Mouse (Mus musculus) E14TG2a.4 (cell line): ENCODE measurements at regions not wholly inside any gene's neighbourhood (a gene's known extent, or its start where the extent isn't known, plus 50 kb on each side); places are given as distances from the start of the nearest gene placed in this dataset.

Source experiments
- CTCF ChIP-seq: conservative IDR thresholded peaks from 2 replicates; pipeline ENCODE4 v1.5.1; 2014; ENCODE audit warnings: low read length
- NANOG ChIP-seq: IDR thresholded peaks from 2 replicates; pipeline ENCODE4 v1.6.1; 2014; ENCODE audit warnings: borderline replicate concordance, low read length, mixed read lengths
- POU5F1 ChIP-seq: IDR thresholded peaks from 2 replicates; pipeline ENCODE4 v1.6.1; 2014; ENCODE audit warnings: low read length, borderline replicate concordance

- TF ChIP-seq CTCF (no peak), POU5F1 (no peak), NANOG (no peak)
Measured at GRCm38 (mm10) chr11:31755858-31756257, 84.2 kb upstream of the Bod1 start.
